Mouse (Mus musculus) liver, embryonic 11.5 days (tissue): ENCODE results near the gene Olfr212. TPM values are rescaled to one million over a fixed set of nuclear protein-coding genes. Genes with fewer than 3 reads are reported as not detected.
"Not testable (repeated sequence)": the region's sequence is repeated elsewhere in the genome, so short reads cannot be mapped to it uniquely, and the experiment has no call there.

Source experiments
- ATAC-seq: fragments of 200-750 bp; cut with Nextera tagmentation; replicated peaks from 2 replicates; pipeline ENCODE4 v1.8.0; 2017; ENCODE audit warnings: moderate number of reproducible peaks, mild to moderate bottlenecking, moderate TSS enrichment, moderate library complexity; ENCODE audit not compliant: low FRiP score
- DNase-seq: peaks from one replicate; pipeline ENCODE4 v3.0.0-alpha.2; 2017; ENCODE audit warnings: low spot score
- H3K27ac ChIP-seq: fragments of 300-500 bp; sonication (generic); 2 replicates; pipeline ENCODE4 v1.5.1; 2014; ENCODE audit warnings: mild to moderate bottlenecking, low read depth, low read length, control low read depth
- H3K27me3 ChIP-seq: fragments of 300-500 bp; sonication (generic); replicated peaks from 2 replicates; pipeline ENCODE4 v1.6.1; 2014; ENCODE audit warnings: low read length, mixed read lengths; ENCODE audit not compliant: control insufficient read depth, insufficient read depth
- H3K36me3 ChIP-seq: fragments of 300-500 bp; sonication (generic); 2 replicates; pipeline ENCODE4 v1.6.1; 2014; ENCODE audit warnings: mild to moderate bottlenecking, low read length, moderate library complexity, mixed read lengths; ENCODE audit not compliant: control insufficient read depth, insufficient read depth
- H3K4me1 ChIP-seq: fragments of 300-500 bp; sonication (generic); replicated peaks from 2 replicates; pipeline ENCODE4 v1.6.1; 2014; ENCODE audit warnings: low read length, mixed read lengths; ENCODE audit not compliant: control insufficient read depth, insufficient read depth
- H3K4me2 ChIP-seq: fragments of 300-500 bp; sonication (generic); 2 replicates; pipeline ENCODE4 v1.6.1; 2014; ENCODE audit warnings: mild to moderate bottlenecking, control low read depth, moderate library complexity
- H3K4me3 ChIP-seq: fragments of 300-500 bp; sonication (generic); 2 replicates; pipeline ENCODE4 v1.5.1; 2014; ENCODE audit warnings: low read depth, low read length, control low read depth
- H3K9ac ChIP-seq: fragments of 300-500 bp; sonication (generic); 2 replicates; pipeline ENCODE4 v1.6.1; 2014; ENCODE audit warnings: low read depth, low read length, control low read depth
- H3K9me3 ChIP-seq: fragments of 300-500 bp; sonication (generic); 2 replicates; pipeline ENCODE4 v1.6.1; 2016; ENCODE audit warnings: low read length, inconsistent platforms, mixed read lengths; ENCODE audit not compliant: control insufficient read depth
- WGBS: fragments of 180-500 bp; shearing (Covaris S2); extraction: QIAGEN DNeasy Blood & Tissue Kit; methylation state at CpG from one replicate; pipeline ENCODE4 v1.1.7; 2014; 5-methylcytosine and 5-hydroxymethylcytosine counted together
- polyA plus RNA-seq: library from polyadenylated mRNA; unstranded; fragments of >200 nt; fragmentation: Nextera tagmentation; extraction: Ambion mirVana; gene quantifications from 2 replicates; pipeline ENCODE4 v1.2.1, GENCODE M21; 2014

Olfr212 gene
- polyA plus RNA-seq, 1 experiment from 2014 or later, result not detected

DNA sequence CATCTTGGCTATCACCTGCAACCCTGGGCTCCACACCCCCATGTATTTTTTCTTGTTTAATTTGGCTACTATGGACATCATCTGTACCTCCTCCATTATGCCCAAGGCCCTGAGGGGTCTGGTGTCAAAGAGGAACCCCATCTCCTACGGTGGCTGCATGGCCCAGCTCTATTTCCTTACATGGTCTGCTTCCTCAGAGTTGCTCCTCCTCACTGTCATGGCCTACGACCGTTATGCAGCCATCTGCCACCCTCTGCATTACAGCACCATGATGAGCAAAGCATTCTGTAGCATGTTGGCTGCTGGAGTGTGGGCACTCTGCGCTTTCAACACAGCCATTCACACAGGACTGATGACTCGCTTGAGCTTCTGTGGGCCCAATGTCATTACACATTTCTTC is 12.6 kb upstream of the Olfr212 start:
- Histone ChIP-seq H3K9ac (no peak overlapping the region), H3K4me1 (no peaks in the 10 kb centered on the region), H3K27me3 (no peaks in the 10 kb centered on the region), H3K36me3 (no peaks in the 10 kb centered on the region), H3K9me3 (no peaks in the 10 kb centered on the region), H3K4me3 (no peak overlapping the region), H3K27ac (no peak overlapping the region), H3K4me2 (no peak overlapping the region)
- DNase-seq, result no peak
- 71% methylated on average over 5 of the region's 5 CpGs for WGBS
- ATAC-seq, result no peak

DNA sequence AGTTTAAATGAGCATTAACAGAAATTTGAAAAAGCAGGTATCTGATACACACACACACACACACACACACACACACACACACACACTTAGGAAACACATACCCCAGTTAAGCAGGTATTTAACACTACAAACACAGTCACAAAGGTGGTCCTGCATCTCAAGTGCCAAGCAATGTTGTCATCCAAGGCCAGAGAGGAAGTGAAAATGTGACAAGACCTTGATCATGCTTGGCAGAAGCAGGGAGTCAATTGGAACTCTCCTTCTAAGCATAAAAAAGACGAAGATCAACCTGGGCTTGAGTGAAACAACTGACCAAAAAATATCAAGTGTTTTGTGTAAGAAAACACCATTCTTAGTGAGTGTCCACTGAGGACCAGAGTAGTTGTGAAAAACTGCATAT is 10.4 kb upstream of the Olfr212 start:
- WGBS, result 61% methylated on average over 1 of the region's 1 CpGs

DNA sequence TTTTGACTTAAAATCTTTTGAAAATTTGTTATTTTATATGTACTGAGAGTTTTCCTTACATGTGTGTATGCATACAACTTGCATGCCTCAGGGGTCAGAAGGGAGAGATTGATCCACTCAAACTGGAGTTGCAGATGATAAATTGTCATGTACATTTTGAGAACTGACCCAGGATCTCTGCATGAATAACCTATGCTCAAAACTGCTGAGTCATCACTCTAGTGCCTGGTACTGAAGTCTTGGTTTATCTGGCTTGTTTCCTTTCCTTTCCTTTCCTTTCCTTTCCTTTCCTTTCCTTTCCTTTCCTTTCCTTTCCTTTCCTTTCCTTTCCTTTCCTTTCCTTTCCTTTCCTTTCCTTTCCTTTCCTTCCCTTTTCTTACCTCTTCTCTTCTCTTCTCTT is 8.5 kb downstream of the Olfr212 start:
- ATAC-seq (no peak), DNase-seq (no peak)
- Histone ChIP-seq H3K9me3 (no peaks in the 10 kb centered on the region), H3K4me2 (no peak overlapping the region), H3K27me3 (no peaks in the 10 kb centered on the region), H3K4me3 (no peak overlapping the region), H3K9ac (no peak overlapping the region), H3K4me1 (no peaks in the 10 kb centered on the region), H3K36me3 (no peaks in the 10 kb centered on the region), H3K27ac (no peak overlapping the region)

More for the DNA sequence above, 10.4 kb upstream of the Olfr212 start:
- ATAC-seq, result no peak
- Histone ChIP-seq H3K4me2 (no peak overlapping the region), H3K4me3 (no peak overlapping the region), H3K36me3 (no peaks in the 10 kb centered on the region), H3K4me1 (no peaks in the 10 kb centered on the region), H3K9ac (no peak overlapping the region), H3K27ac (no peak overlapping the region), H3K27me3 (no peaks in the 10 kb centered on the region), H3K9me3 (no peaks in the 10 kb centered on the region)
- no peak for DNase-seq

DNA sequence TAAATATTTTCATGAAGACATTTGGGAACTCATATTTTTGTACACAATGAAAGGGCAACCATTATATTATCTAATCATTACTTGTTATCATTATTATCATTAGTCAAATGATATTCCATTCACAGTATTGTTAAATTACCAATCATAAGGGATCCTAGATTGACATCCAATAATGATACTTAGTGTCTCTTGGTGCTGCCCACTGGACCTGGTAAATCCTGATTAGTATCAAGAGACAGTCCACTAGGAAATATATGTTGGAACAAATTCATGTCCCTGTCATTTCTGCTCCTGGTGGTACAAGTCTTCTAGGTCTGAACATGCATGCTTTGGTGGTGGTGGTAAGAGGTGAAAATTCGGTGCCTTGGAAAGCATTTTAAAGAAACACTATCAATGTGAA is 31.8 kb downstream of the Olfr212 start, which contains the start of gene Olfr213:
Gene Olfr213 (plus strand): TSS at position 301 of the 400 bp plus-strand sequence.
- no peak within 1 kb of the TSS for H3K9ac ChIP-seq
- no peak within 1 kb of the TSS for H3K27ac ChIP-seq
- H3K36me3 ChIP-seq, result no peaks in the 10 kb centered on the region
- H3K4me1 ChIP-seq, result no peaks in the 10 kb centered on the region
- no peak within 1 kb of the TSS for H3K4me2 ChIP-seq
- no peak for DNase-seq
- 67% methylated on average over 1 of the region's 1 CpGs for WGBS
- H3K9me3 ChIP-seq, result no peaks in the 10 kb centered on the region
- H3K27me3 ChIP-seq, result no peaks in the 10 kb centered on the region
- H3K4me3 ChIP-seq, result no peak within 1 kb of the TSS
- ATAC-seq, result no peak

DNA sequence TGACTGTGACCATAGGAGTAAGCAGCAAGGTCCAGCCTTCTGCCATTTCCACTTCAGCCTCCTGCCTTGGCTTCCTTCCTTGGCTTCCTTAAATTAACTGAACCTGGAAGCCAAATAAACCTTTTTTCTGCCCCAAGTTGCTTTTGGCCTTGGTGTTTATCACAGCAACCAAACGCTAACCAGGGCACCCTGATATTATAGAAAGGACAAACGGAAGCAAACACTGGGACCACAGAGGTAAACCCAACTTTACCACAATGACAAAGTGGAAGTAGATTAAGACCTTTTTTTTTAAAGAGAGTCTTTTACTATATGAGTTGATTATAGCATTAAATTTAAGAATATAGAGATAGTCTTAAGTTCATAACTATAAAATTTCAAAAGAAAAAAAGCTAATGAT is 36.2 kb downstream of the Olfr212 start:
- Histone ChIP-seq H3K4me2 (no peak overlapping the region), H3K9ac (no peak overlapping the region), H3K4me1 (no peaks in the 10 kb centered on the region), H3K4me3 (no peak overlapping the region), H3K27ac (no peak overlapping the region), H3K9me3 (no peaks in the 10 kb centered on the region), H3K36me3 (no peaks in the 10 kb centered on the region), H3K27me3 (no peaks in the 10 kb centered on the region)
- WGBS, result 59% methylated on average over 2 of the region's 2 CpGs
- no peak for DNase-seq
- no peak for ATAC-seq

DNA sequence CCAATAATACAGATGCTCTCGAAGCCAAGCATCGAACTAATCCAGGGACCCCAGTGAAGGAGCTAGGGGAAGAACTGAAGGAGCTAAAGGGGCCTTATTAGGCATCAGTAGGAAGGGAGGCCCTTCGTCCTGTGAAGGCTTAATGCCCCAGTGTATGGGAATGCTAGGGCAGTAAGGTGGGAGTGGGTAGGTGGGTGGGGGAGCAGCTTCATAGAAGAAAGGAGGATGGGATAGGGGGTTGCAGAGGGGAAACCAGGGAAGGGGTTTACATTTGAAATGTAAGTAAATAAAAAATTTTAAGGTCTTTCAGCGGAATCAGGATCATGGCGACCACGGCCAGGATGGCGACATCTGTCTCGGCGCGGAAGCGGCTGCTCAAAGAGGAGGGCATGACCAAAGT is 44.5 kb downstream of the Olfr212 start, which contains the start of gene Gm5580:
Gene Gm5580 (plus strand): TSS at position 301 of the 400 bp plus-strand sequence.
- not testable (repeated sequence) for H3K4me1 ChIP-seq, H3K27ac ChIP-seq, H3K4me3 ChIP-seq, H3K4me2 ChIP-seq, DNase-seq, H3K9ac ChIP-seq, H3K27me3 ChIP-seq, ATAC-seq, H3K36me3 ChIP-seq, H3K9me3 ChIP-seq
- 87% methylated on average over 11 of the region's 11 CpGs for WGBS

DNA sequence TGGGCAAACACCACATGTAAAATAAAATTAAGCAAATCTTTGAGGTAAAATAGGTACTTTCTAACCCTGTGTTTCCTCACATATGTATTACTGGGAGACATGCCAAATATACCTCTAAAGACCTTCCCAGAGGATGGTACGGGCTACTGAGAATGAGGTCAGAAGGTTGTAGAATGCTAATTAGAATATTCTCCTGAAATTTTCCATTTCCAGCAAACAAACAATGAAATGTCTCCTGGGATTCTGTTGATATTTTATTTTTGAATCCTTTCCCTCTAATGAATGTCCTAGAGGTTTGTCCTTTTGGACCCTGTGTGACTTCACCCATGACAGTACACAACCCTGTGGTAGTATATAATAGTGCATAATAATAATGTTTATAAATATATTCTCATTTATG is 47.6 kb downstream of the Olfr212 start, which contains the start of gene Olfr214:
Gene Olfr214 (plus strand): TSS at position 301 of the 400 bp plus-strand sequence.
- H3K4me3 ChIP-seq, result no peak within 1 kb of the TSS
- H3K9me3 ChIP-seq, result no peaks in the 10 kb centered on the region
- H3K4me2 ChIP-seq, result no peak within 1 kb of the TSS
- H3K9ac ChIP-seq, result no peak within 1 kb of the TSS
- no peak within 1 kb of the TSS for H3K27ac ChIP-seq
- no peaks in the 10 kb centered on the region for H3K27me3 ChIP-seq
- 84% methylated on average over 1 of the region's 1 CpGs for WGBS
- no peaks in the 10 kb centered on the region for H3K4me1 ChIP-seq
- DNase-seq (no peak), ATAC-seq (no peak)
- no peaks in the 10 kb centered on the region for H3K36me3 ChIP-seq

DNA sequence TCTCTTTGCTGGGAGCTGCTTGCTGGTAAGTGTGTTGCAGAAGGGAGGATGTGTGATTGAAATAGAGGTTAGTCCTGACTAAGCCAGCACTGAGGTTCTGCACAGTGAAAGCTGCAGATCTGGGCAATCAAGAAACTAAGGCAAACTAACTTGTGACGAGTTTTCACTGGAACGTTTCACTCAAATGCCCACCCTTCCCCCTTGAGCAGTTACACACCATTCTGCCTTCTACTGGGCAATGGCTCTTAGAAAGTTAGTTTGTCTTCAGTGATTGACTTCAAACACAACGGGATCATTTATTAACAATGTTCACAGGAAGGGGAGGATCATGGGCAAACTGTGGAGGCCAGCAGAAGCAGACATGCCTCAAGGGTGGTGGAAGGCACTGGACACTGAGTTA is 48.6 kb downstream of the Olfr212 start:
- H3K9ac ChIP-seq, result no peak overlapping the region
- H3K36me3 ChIP-seq, result no peaks in the 10 kb centered on the region
- H3K4me2 ChIP-seq, result no peak overlapping the region
- ATAC-seq, result no peak
- 66% methylated on average over 3 of the region's 3 CpGs for WGBS
- no peak overlapping the region for H3K4me3 ChIP-seq
- H3K9me3 ChIP-seq, result no peaks in the 10 kb centered on the region
- H3K27ac ChIP-seq, result no peak overlapping the region
- no peaks in the 10 kb centered on the region for H3K27me3 ChIP-seq
- H3K4me1 ChIP-seq, result no peaks in the 10 kb centered on the region
- DNase-seq, result no peak
